Mouse (Mus musculus): ENCODE data around the gene Sema4d. TPM values are rescaled to one million over a fixed set of nuclear protein-coding genes. Genes with fewer than 3 reads are reported as not detected.

Gene Sema4d
- total and polyA plus RNA-seq, 2 experiments from 2014 or later, result 13.7 to 33.1 TPM

GRCm38 (mm10) chr13:51756563-51756962, 37.0 kb downstream of the Sema4d start:
- Histone ChIP-seq H3K36me3 (ENCODE audit: insufficient read depth, low read length) (no peaks in the 10 kb centered on the region), H3K9me3 (ENCODE audit: low read length) (no peaks in the 10 kb centered on the region), H3K9ac (replicated peaks; ENCODE audit: low read length) (no peak overlapping the region), H3K27me3 (ENCODE audit: insufficient read depth, low read length) (no peaks in the 10 kb centered on the region), H3K4me2 (ENCODE audit: low read depth, low read length) (no peak overlapping the region), H3K4me3 (ENCODE audit: low read length) (no peak overlapping the region), H3K4me1 (ENCODE audit: insufficient read depth, low read length) (peaks cover 19% of the 10 kb centered on the region), H3K27ac (no peak overlapping the region; the same call in none of the 2 replicates)
- WGBS, result 63% methylated on average over 3 of the region's 3 CpGs
- no peak for TF ChIP-seq CTCF (IDR thresholded peaks at IDR 0.05; ENCODE audit: low read depth)
- DNase-seq (ENCODE audit: low spot score) (no peak), ATAC-seq (no peak)

- H3K27me3 ChIP-seq (ENCODE audit: insufficient read depth, low read length), result no peaks in the 10 kb centered on the region
- no peak overlapping the region for H3K4me3 ChIP-seq (ENCODE audit: low read length)
- DNase-seq (ENCODE audit: low spot score) (peak; percentile 36), ATAC-seq (no peak)
- no peaks in the 10 kb centered on the region for H3K36me3 ChIP-seq (ENCODE audit: insufficient read depth, low read length)
- H3K27ac ChIP-seq, result no peak overlapping the region; the same call in 1 of the 2 replicates
- no peak overlapping the region for H3K4me2 ChIP-seq (ENCODE audit: low read depth, low read length)
- no peaks in the 10 kb centered on the region for H3K9me3 ChIP-seq (ENCODE audit: low read length)
- 54% methylated on average over 9 of the region's 9 CpGs for WGBS
- TF ChIP-seq CTCF (IDR thresholded peaks at IDR 0.05; ENCODE audit: low read depth), result no peak
- H3K4me1 ChIP-seq (ENCODE audit: insufficient read depth, low read length), result peaks cover 19% of the 10 kb centered on the region
- H3K9ac ChIP-seq (replicated peaks; ENCODE audit: low read length), result no peak overlapping the region
Measured at GRCm38 (mm10) chr13:51756019-51756418, 37.5 kb downstream of the Sema4d start.

- no peak for DNase-seq (ENCODE audit: low spot score)
- ATAC-seq, result no peak
- H3K27ac ChIP-seq, result no peak overlapping the region; the same call in 1 of the 2 replicates
- H3K9me3 ChIP-seq (ENCODE audit: low read length), result no peaks in the 10 kb centered on the region
- no peak overlapping the region for H3K4me3 ChIP-seq (ENCODE audit: low read length)
- H3K4me1 ChIP-seq (ENCODE audit: insufficient read depth, low read length), result peaks cover 19% of the 10 kb centered on the region
- no peak overlapping the region for H3K9ac ChIP-seq (replicated peaks; ENCODE audit: low read length)
- no peaks in the 10 kb centered on the region for H3K27me3 ChIP-seq (ENCODE audit: insufficient read depth, low read length)
- H3K36me3 ChIP-seq (ENCODE audit: insufficient read depth, low read length), result no peaks in the 10 kb centered on the region
- WGBS, result 83% methylated on average over 7 of the region's 7 CpGs
- no peak for TF ChIP-seq CTCF (IDR thresholded peaks at IDR 0.05; ENCODE audit: low read depth)
- H3K4me2 ChIP-seq (ENCODE audit: low read depth, low read length), result no peak overlapping the region
Measured at GRCm38 (mm10) chr13:51755584-51755983, 38.0 kb downstream of the Sema4d start.

- Histone ChIP-seq H3K27ac (no peak overlapping the region), H3K9ac (replicated peaks; ENCODE audit: low read length) (no peak overlapping the region), H3K9me3 (ENCODE audit: low read length) (no peaks in the 10 kb centered on the region), H3K4me2 (ENCODE audit: low read depth, low read length) (no peak overlapping the region), H3K27me3 (ENCODE audit: insufficient read depth, low read length) (no peaks in the 10 kb centered on the region), H3K36me3 (ENCODE audit: insufficient read depth, low read length) (no peaks in the 10 kb centered on the region), H3K4me3 (ENCODE audit: low read length) (no peak overlapping the region), H3K4me1 (ENCODE audit: insufficient read depth, low read length) (peaks cover 19% of the 10 kb centered on the region)
- 69% methylated on average over 13 of the region's 13 CpGs for WGBS
- no peak for TF ChIP-seq CTCF (IDR thresholded peaks at IDR 0.05; ENCODE audit: low read depth)
- ATAC-seq (no peak), DNase-seq (ENCODE audit: low spot score) (no peak)
Measured at GRCm38 (mm10) chr13:51754559-51755126, 38.9 kb downstream of the Sema4d start.

GRCm38 (mm10) chr13:51753802-51754444, 39.6 kb downstream of the Sema4d start:
- Histone ChIP-seq H3K36me3 (ENCODE audit: insufficient read depth, low read length) (no peaks in the 10 kb centered on the region), H3K27ac (peak overlapping the region; percentile 45; the same call in 1 of the 2 replicates), H3K4me2 (ENCODE audit: low read depth, low read length) (no peak overlapping the region)

GRCm38 (mm10) chr13:51753168-51753465, 40.4 kb downstream of the Sema4d start:
- TF ChIP-seq CTCF (IDR thresholded peaks at IDR 0.05; ENCODE audit: low read depth), result no peak
- H3K36me3 ChIP-seq (ENCODE audit: insufficient read depth, low read length), result no peaks in the 10 kb centered on the region
- 0 out of 2 replicates have a peak overlapping the region, but pooled peaks have one; percentile 28 for H3K9ac ChIP-seq (replicated peaks; ENCODE audit: low read length)
- no peaks in the 10 kb centered on the region for H3K27me3 ChIP-seq (ENCODE audit: insufficient read depth, low read length)
- ATAC-seq, result peak; percentile 60
- no peak overlapping the region for H3K4me3 ChIP-seq (ENCODE audit: low read length)
- H3K4me1 ChIP-seq (ENCODE audit: insufficient read depth, low read length), result peaks cover 19% of the 10 kb centered on the region
- WGBS, result 28% methylated on average over 6 of the region's 6 CpGs
- H3K27ac ChIP-seq, result peak overlapping the region; percentile 45; the same call in 1 of the 2 replicates
- no peaks in the 10 kb centered on the region for H3K9me3 ChIP-seq (ENCODE audit: low read length)
- H3K4me2 ChIP-seq (ENCODE audit: low read depth, low read length), result peak overlapping the region; percentile 1; the same call in 1 of the 2 replicates
- DNase-seq (ENCODE audit: low spot score), result no peak

More at GRCm38 (mm10) chr13:51753802-51754444, 39.6 kb downstream of the Sema4d start:
- no peak overlapping the region for H3K4me3 ChIP-seq (ENCODE audit: low read length)
- H3K9me3 ChIP-seq (ENCODE audit: low read length), result no peaks in the 10 kb centered on the region
- H3K4me1 ChIP-seq (ENCODE audit: insufficient read depth, low read length), result peaks cover 19% of the 10 kb centered on the region
- 52% methylated on average over 5 of the region's 5 CpGs for WGBS
- ATAC-seq, result no peak
- H3K9ac ChIP-seq (replicated peaks; ENCODE audit: low read length), result no peak overlapping the region
- no peak for TF ChIP-seq CTCF (IDR thresholded peaks at IDR 0.05; ENCODE audit: low read depth)
- no peaks in the 10 kb centered on the region for H3K27me3 ChIP-seq (ENCODE audit: insufficient read depth, low read length)
- DNase-seq (ENCODE audit: low spot score), result no peak

Data from hindbrain, postnatal 0 days (tissue).